Mouse (Mus musculus) hindbrain, embryonic 15.5 days (tissue): ENCODE results near the gene Gja3. TPM values are rescaled to one million over a fixed set of nuclear protein-coding genes. Genes with fewer than 3 reads are reported as not detected.
"Not testable (repeated sequence)": the region's sequence is repeated elsewhere in the genome, so short reads cannot be mapped to it uniquely, and the experiment has no call there.

Experiments used
- ATAC-seq: fragments of 200-750 bp; cut with Nextera tagmentation; 2 replicates; pipeline ENCODE4 v1.8.0; 2017; ENCODE audit warnings: low read depth, moderate number of reproducible peaks, moderate TSS enrichment; ENCODE audit not compliant: low FRiP score
- H3K27ac ChIP-seq: fragments of 300-500 bp; sonication (generic); replicated peaks from 2 replicates; pipeline ENCODE4 v1.5.1; 2015; ENCODE audit warnings: mild to moderate bottlenecking, inconsistent platforms
- H3K27me3 ChIP-seq: fragments of 300-500 bp; sonication (generic); 2 replicates; pipeline ENCODE4 v1.6.1; 2015; ENCODE audit warnings: control low read depth, inconsistent platforms
- H3K36me3 ChIP-seq: fragments of 300-500 bp; sonication (generic); 2 replicates; pipeline ENCODE4 v1.6.1; 2015; ENCODE audit warnings: control low read depth, inconsistent platforms
- H3K4me1 ChIP-seq: fragments of 300-500 bp; sonication (generic); replicated peaks from 2 replicates; pipeline ENCODE4 v1.6.1; 2015; ENCODE audit warnings: control low read depth, inconsistent platforms
- H3K4me2 ChIP-seq: fragments of 300-500 bp; sonication (generic); 2 replicates; pipeline ENCODE4 v1.6.1; 2015; ENCODE audit warnings: moderate library complexity, mild to moderate bottlenecking, inconsistent platforms
- H3K4me3 ChIP-seq: fragments of 300-500 bp; sonication (generic); 2 replicates; pipeline ENCODE4 v1.5.1; 2015; ENCODE audit warnings: mild to moderate bottlenecking, inconsistent platforms
- H3K9ac ChIP-seq: fragments of 300-500 bp; sonication (generic); 2 replicates; pipeline ENCODE4 v1.6.1; 2015; ENCODE audit warnings: inconsistent platforms
- H3K9me3 ChIP-seq: fragments of 300-500 bp; sonication (generic); 2 replicates; pipeline ENCODE4 v1.6.1; 2016; ENCODE audit warnings: control low read depth, inconsistent platforms
- WGBS: fragments of 180-500 bp; shearing (Covaris S2); methylation state at CpG from one replicate; pipeline ENCODE4 v1.1.7; 2015; 5-methylcytosine and 5-hydroxymethylcytosine counted together
- polyA plus RNA-seq: library from polyadenylated mRNA; unstranded; fragments of >200 nt; fragmentation: Nextera tagmentation; extraction: Ambion mirVana; gene quantifications from 2 replicates; pipeline ENCODE4 v1.2.1, GENCODE M21; 2015

Gene Gja3
- polyA plus RNA-seq, 1 experiment from 2014 or later: 0.21 TPM

- no peaks in the 10 kb centered on the region for H3K9me3 ChIP-seq
- H3K4me2 ChIP-seq: no peak overlapping the region
- no peak for ATAC-seq
- no peak overlapping the region for H3K4me3 ChIP-seq
- H3K27me3 ChIP-seq: no peaks in the 10 kb centered on the region
- 78% methylated on average over 11 of the region's 11 CpGs for WGBS
- H3K4me1 ChIP-seq: no peaks in the 10 kb centered on the region
- H3K27ac ChIP-seq: no peak overlapping the region
- H3K36me3 ChIP-seq: no peaks in the 10 kb centered on the region
- no peak overlapping the region for H3K9ac ChIP-seq
These were observed 26.3 kb upstream of the Gja3 start for GRCm38 (mm10) chr14:57084180-57084668.

GRCm38 (mm10) chr14:57082863-57083262 lies 25.0 kb upstream of the Gja3 start:
- no peak overlapping the region for H3K4me2 ChIP-seq
- ATAC-seq: no peak
- no peak overlapping the region for H3K9ac ChIP-seq
- H3K36me3 ChIP-seq: no peaks in the 10 kb centered on the region
- 93% methylated on average over 1 of the region's 1 CpGs for WGBS
- no peak overlapping the region for H3K4me3 ChIP-seq
- H3K4me1 ChIP-seq: no peaks in the 10 kb centered on the region
- H3K27me3 ChIP-seq: no peaks in the 10 kb centered on the region
- no peak overlapping the region for H3K27ac ChIP-seq
- no peaks in the 10 kb centered on the region for H3K9me3 ChIP-seq

GRCm38 (mm10) chr14:57075537-57075936 lies 17.6 kb upstream of the Gja3 start:
- ATAC-seq: no peak
- no peak overlapping the region for H3K9ac ChIP-seq
- H3K4me2 ChIP-seq: no peak overlapping the region
- no peaks in the 10 kb centered on the region for H3K36me3 ChIP-seq
- no peaks in the 10 kb centered on the region for H3K9me3 ChIP-seq
- WGBS: 86% methylated on average over 6 of the region's 6 CpGs
- no peak overlapping the region for H3K4me3 ChIP-seq
- H3K4me1 ChIP-seq: no peaks in the 10 kb centered on the region
- no peak overlapping the region for H3K27ac ChIP-seq
- no peaks in the 10 kb centered on the region for H3K27me3 ChIP-seq

GRCm38 (mm10) chr14:57069906-57070305 lies 12.0 kb upstream of the Gja3 start:
- H3K4me1 ChIP-seq, H3K27me3 ChIP-seq, H3K27ac ChIP-seq, H3K9ac ChIP-seq, H3K36me3 ChIP-seq, ATAC-seq, H3K9me3 ChIP-seq, H3K4me3 ChIP-seq, H3K4me2 ChIP-seq: not testable (repeated sequence)
- WGBS: 0% methylated on average over 2 of the region's 2 CpGs

GRCm38 (mm10) chr14:57066053-57066452 lies 8.2 kb upstream of the Gja3 start:
- H3K27me3 ChIP-seq: no peaks in the 10 kb centered on the region
- H3K9me3 ChIP-seq: no peaks in the 10 kb centered on the region
- H3K4me3 ChIP-seq: no peak overlapping the region
- no peaks in the 10 kb centered on the region for H3K4me1 ChIP-seq
- no peak for ATAC-seq
- no peak overlapping the region for H3K4me2 ChIP-seq
- no peaks in the 10 kb centered on the region for H3K36me3 ChIP-seq
- no peak overlapping the region for H3K27ac ChIP-seq
- no peak overlapping the region for H3K9ac ChIP-seq

DNA sequence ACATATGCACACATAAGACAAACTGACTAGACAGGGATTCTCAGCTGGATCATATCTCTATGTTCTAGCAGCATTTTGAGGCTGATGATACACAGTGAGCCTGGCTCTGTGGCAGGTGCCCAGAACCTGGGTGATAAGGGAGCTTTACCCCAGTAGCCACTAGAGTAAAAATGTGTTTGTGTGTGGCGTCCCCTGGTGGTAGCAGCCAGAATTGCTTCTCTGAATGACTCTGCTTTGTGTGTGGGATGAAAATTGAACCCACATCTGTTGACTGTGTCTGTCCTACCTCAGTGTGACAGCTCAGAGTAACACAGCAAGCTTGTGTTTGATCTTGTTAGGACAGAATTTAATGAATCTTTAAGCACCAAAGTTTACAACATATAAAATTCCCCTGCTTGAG lies 2.2 kb upstream of the Gja3 start:
- peaks cover 13% of the 10 kb centered on the region for H3K4me1 ChIP-seq
- H3K9ac ChIP-seq, H3K4me3 ChIP-seq, H3K36me3 ChIP-seq, ATAC-seq, H3K9me3 ChIP-seq, H3K4me2 ChIP-seq, H3K27ac ChIP-seq: not testable (repeated sequence)
- peaks cover 42% of the 10 kb centered on the region for H3K27me3 ChIP-seq
- 0% methylated on average over 1 of the region's 1 CpGs for WGBS

- WGBS: 5% methylated on average over 19 of the region's 19 CpGs
- peak overlapping the region; percentile 57 for H3K4me3 ChIP-seq
- H3K9me3 ChIP-seq: no peaks in the 10 kb centered on the region
- H3K4me2 ChIP-seq: peak overlapping the region; percentile 98
- no peak overlapping the region for H3K9ac ChIP-seq
- peaks cover 13% of the 10 kb centered on the region for H3K4me1 ChIP-seq
- no peak overlapping the region for H3K27ac ChIP-seq
- no peak for ATAC-seq
- H3K27me3 ChIP-seq: peaks cover 42% of the 10 kb centered on the region
- H3K36me3 ChIP-seq: no peaks in the 10 kb centered on the region
These were observed 717 bp downstream of the Gja3 start for GRCm38 (mm10) chr14:57057204-57057562.

DNA sequence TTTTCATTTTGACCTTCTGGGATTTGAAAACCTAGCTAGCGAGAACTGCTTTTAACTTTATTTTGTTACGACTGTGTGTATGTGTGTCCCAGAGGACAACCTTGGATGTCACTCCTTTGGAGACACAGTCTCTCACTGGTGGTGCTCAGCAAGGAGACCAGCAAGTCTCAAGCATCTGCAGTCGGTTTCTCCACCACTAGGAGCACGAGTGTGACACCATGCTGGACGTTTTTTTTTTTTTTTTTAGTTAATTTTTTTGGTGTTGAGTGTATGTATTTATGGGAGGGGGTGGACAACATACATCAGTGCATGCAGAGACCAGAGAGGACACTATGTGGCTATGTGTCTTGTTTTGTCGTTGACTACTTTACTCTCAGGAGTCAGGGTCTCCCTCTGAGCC lies 5.2 kb downstream of the Gja3 start:
- ATAC-seq: no peak
- H3K4me2 ChIP-seq: no peak overlapping the region
- H3K9ac ChIP-seq: no peak overlapping the region
- WGBS: 67% methylated on average over 6 of the region's 6 CpGs
- no peaks in the 10 kb centered on the region for H3K36me3 ChIP-seq
- peaks cover 7% of the 10 kb centered on the region for H3K4me1 ChIP-seq
- H3K9me3 ChIP-seq: no peaks in the 10 kb centered on the region
- H3K4me3 ChIP-seq: no peak overlapping the region
- H3K27me3 ChIP-seq: peaks cover 23% of the 10 kb centered on the region
- H3K27ac ChIP-seq: no peak overlapping the region

DNA sequence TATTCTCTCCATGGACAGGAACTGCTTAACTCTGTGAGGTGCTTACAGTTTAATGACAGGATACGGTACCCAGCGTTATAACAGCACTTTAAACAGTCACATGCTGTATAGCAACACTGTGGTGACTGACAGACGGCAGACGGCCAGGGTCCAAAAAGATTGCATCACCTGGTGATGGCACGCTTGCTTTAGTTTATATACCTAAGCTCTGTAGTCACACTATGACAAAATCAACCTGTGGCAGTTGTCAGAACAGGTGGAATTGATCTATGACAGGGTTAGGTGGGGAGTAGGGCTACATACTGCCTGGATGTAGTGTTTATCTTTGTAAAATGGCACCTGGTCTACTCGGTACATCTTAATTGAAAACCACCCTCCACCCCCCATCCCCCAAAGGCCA lies 14.0 kb downstream of the Gja3 start:
- no peaks in the 10 kb centered on the region for H3K9me3 ChIP-seq
- no peak overlapping the region for H3K27ac ChIP-seq
- no peaks in the 10 kb centered on the region for H3K27me3 ChIP-seq
- WGBS: 95% methylated on average over 6 of the region's 6 CpGs
- no peak overlapping the region for H3K4me2 ChIP-seq
- ATAC-seq: no peak
- no peaks in the 10 kb centered on the region for H3K36me3 ChIP-seq
- H3K4me3 ChIP-seq: no peak overlapping the region
- H3K4me1 ChIP-seq: no peaks in the 10 kb centered on the region
- no peak overlapping the region for H3K9ac ChIP-seq

GRCm38 (mm10) chr14:57041439-57041838 lies 16.5 kb downstream of the Gja3 start:
- no peaks in the 10 kb centered on the region for H3K9me3 ChIP-seq
- H3K4me3 ChIP-seq: no peak overlapping the region
- H3K27me3 ChIP-seq: no peaks in the 10 kb centered on the region
- H3K4me1 ChIP-seq: no peaks in the 10 kb centered on the region
- no peak for ATAC-seq
- H3K27ac ChIP-seq: no peak overlapping the region
- WGBS: 71% methylated on average over 1 of the region's 1 CpGs
- no peak overlapping the region for H3K4me2 ChIP-seq
- no peaks in the 10 kb centered on the region for H3K36me3 ChIP-seq
- no peak overlapping the region for H3K9ac ChIP-seq

GRCm38 (mm10) chr14:57034926-57035498 lies 22.9 kb downstream of the Gja3 start:
- no peaks in the 10 kb centered on the region for H3K4me1 ChIP-seq
- H3K9me3 ChIP-seq: no peaks in the 10 kb centered on the region
- H3K4me2 ChIP-seq: no peak overlapping the region
- H3K27ac ChIP-seq: no peak overlapping the region
- ATAC-seq: no peak
- no peaks in the 10 kb centered on the region for H3K36me3 ChIP-seq
- WGBS: 84% methylated on average over 6 of the region's 6 CpGs
- no peak overlapping the region for H3K4me3 ChIP-seq
- H3K9ac ChIP-seq: no peak overlapping the region
- no peaks in the 10 kb centered on the region for H3K27me3 ChIP-seq

DNA sequence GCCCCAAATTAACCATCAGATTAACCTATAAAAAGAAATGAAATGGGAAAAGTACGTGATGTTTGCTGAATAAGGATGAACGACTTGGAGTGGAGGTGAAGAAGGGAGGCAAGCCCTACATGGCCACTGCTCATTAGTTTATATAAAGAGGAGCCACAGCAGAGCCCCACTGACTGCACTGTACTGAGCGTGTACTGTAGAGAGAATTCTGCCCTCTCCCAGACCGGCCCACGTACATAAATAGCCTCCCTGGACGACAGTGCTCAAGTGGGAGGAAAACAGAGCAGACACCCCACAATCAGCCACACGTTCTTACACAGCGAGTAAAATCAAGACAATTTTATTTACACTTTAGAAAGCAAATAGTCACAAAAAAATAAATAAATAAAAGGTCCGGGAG lies 23.8 kb downstream of the Gja3 start:
- Histone ChIP-seq H3K27me3 (no peaks in the 10 kb centered on the region), H3K4me1 (no peaks in the 10 kb centered on the region), H3K9ac (no peak overlapping the region), H3K27ac (no peak overlapping the region), H3K4me2 (no peak overlapping the region), H3K9me3 (no peaks in the 10 kb centered on the region), H3K36me3 (no peaks in the 10 kb centered on the region), H3K4me3 (no peak overlapping the region)
- no peak for ATAC-seq
- WGBS: 81% methylated on average over 9 of the region's 9 CpGs

DNA sequence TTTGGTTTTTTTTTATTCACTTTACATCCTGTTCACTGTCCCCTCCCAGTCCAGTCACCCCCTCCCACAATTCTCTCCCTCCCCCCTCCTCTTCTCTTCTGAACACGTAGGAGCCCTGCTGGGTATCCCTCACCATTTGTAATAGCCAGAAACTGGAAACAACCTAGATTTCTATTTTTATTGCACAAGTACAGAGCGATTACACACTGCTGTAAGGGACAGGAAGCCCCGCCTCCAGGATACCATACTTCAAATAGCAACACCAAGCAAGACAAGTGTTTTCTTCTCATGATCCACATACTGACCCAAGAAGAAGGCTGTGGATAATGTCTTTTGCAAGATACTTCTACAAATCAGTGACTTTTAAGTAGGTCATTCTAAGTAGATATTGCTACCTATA lies 25.1 kb downstream of the Gja3 start:
- H3K9ac ChIP-seq: no peak overlapping the region
- H3K4me1 ChIP-seq: no peaks in the 10 kb centered on the region
- no peak overlapping the region for H3K4me3 ChIP-seq
- 76% methylated on average over 3 of the region's 3 CpGs for WGBS
- ATAC-seq: no peak
- H3K27ac ChIP-seq: no peak overlapping the region
- no peaks in the 10 kb centered on the region for H3K9me3 ChIP-seq
- H3K4me2 ChIP-seq: no peak overlapping the region
- H3K36me3 ChIP-seq: no peaks in the 10 kb centered on the region
- no peaks in the 10 kb centered on the region for H3K27me3 ChIP-seq
